Mouse (Mus musculus): ENCODE measurements around the gene Slc24a2.

GRCm38 (mm10) chr4:87149584-87149983, 80.7 kb downstream of the Slc24a2 start:
- TF ChIP-seq POLR2A (IDR thresholded peaks at IDR 0.05; ENCODE audit: borderline replicate concordance, extremely low read depth, low read depth, low read length) (no peak), CTCF (IDR thresholded peaks at IDR 0.05; ENCODE audit: insufficient read depth, low read length) (no peak)
